Mouse (Mus musculus): ENCODE measurements around the gene Slc26a1.

DNA sequence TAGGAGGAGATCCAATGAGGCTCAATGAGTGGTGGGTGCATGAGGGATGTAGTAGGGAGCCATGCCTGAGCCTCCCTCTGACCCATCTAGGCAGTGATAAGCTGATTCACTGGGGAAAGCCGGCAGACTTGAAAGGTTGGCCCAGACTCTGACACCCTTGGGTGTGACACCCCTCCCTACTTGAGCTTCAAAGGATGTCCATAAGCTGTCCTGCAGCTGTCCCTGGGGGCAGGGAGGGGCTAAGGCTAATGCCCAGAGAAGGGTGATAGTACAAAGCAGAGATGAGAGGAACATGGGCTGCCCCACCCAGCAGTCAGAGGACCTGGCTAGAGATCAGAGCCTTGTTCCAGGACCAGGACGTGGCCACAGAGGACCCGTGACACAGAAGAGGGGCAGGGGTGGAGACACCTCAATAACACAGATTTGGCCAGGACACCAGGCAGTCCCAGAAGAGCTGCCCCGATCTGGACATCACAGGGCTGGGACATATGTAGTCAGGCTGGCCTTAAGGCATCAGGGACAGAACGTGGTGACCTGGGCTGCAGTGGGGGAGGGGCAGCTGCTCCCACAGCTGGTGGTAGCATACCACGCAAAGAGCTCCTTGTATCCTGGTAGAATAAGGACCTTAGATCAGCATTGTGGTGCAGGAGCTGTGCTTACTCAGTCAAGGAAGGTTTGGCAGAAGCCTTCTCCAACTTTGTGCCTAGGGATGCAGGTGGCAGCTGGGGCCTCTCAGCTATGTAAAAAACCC lies 33.8 kb upstream of the Slc26a1 start:
- TF ChIP-seq CTCF (IDR thresholded peaks at IDR 0.05; ENCODE audit: borderline replicate concordance, insufficient read depth, low read length) = no peak
- no peak for TF ChIP-seq POLR2A (IDR thresholded peaks at IDR 0.05; ENCODE audit: low read depth, low read length)

Measured in embryonic fibroblast, embryonic 13.5 days (primary cell).